Mouse (Mus musculus) erythroblast, embryonic 14.5 days (primary cell): ENCODE data around the gene Trim63.
"Not testable (repeated sequence)": the region's sequence is repeated elsewhere in the genome, so short reads cannot be mapped to it uniquely, and the experiment has no call there.

Experiments
- GATA1 ChIP-seq: IDR thresholded peaks from 2 replicates; pipeline ENCODE4 v1.6.1; 2012; ENCODE audit warnings: low read length, inconsistent platforms, mixed read lengths
- TAL1 ChIP-seq: IDR thresholded peaks from 3 replicates; pipeline ENCODE4 v1.6.1; 2012; ENCODE audit warnings: low read length, inconsistent platforms, mixed read lengths

DNA sequence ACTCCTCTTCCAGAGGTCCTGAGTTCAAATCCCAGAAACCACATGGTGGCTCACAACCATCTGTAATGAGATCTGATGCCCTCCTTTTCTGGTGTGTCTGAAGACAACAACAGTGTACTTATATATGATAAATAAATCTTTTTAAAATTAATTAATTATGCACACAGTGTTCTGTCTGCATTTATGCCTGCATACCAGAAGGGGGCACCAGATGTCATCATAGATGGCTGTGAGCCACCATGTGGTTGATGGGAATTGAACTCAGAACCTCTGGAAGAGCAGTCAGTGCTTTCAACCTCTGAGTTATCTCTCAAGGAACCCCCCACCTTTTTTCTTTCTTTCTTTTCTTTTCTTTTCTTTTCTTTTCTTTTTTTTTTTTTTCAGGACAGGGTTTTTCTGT is 45.3 kb upstream of the Trim63 start:
- TF ChIP-seq TAL1, GATA1: not testable (repeated sequence)
